Comparison of ENCODE assay signal across 18 mouse cellular contexts in the genomic region with DNA sequence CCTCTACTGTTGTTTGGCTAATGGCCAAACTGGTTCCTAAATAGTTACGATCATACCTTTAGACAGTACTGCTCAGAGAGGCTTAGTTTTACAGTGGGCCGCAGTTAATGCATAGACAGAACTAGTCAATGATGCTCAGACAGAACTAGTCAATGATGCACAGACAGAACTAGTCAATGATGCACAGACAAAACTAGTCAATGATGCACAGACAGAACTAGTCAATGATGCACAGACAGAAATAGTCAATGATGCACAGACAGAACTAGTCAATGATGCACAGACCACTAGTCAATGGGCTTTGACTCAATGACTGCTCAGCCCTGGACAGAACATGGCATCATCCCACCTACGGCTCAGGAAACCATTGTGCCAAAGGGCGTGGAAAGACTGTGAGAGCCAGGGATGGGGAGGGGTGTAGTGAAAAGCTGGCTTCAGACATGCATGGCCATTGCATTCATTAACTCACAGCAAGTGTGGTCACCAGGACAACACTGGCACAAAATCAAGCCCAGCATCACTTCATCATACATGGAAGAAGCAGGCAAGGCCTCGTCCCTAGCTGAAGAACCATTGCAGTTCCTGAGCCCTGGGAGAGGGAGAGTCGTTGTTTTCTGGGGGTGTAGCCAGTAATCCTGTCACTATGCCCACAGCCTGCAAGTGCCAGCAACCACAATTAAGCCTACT. TPM values are rescaled to one million over a fixed set of nuclear protein-coding genes. Genes with fewer than 3 reads are reported as not detected.
A peak's percentile ranks its signal among the peaks of the same experiment; 100 is the strongest.
DNase-seq lines count a peak whose midpoint lies in the region; ATAC-seq and TF ChIP-seq lines count a peak whose summit lies in the region.
"Had no signal": no experiment of that assay in that cellular context is flagged by ENCODE, and none has a peak within 500 bp of the region (broad histone marks: within the 10 kb centered on the region; RNA-seq: fewer than 3 reads in every experiment).

No protein-coding gene starts in this region.

- no peaks in the 10 kb centered on the region for H3K9me3 ChIP-seq in forebrain, embryonic 14.5 days (replicated peaks; ENCODE audit: control insufficient read depth, low read length)
- no peaks in the 10 kb centered on the region for H3K9me3 ChIP-seq in forebrain, embryonic 10.5 days
- H3K9me3 ChIP-seq: heart, embryonic 15.5 days; liver, embryonic 13.5 days; lung, embryonic 15.5 days; neural tube, embryonic 13.5 days had no signal

- no peak for TF ChIP-seq CTCF in left cerebral cortex, adult 2 months (IDR thresholded peaks at IDR 0.05)

- intact Hi-C loops in left cerebral cortex, postnatal 4 days (cut with DNase I): loop anchor here (10.0 kb wide), 1 partner anchor 275 kb away; no protein-coding TSS in a partner anchor
- intact Hi-C loops in left cerebral cortex, adult 2 months (cut with DNase I): no loop called here

- no peak overlapping the region for H3K4me3 ChIP-seq in forebrain, embryonic 14.5 days (ENCODE audit: low read depth, low read length)
- H3K4me3 ChIP-seq in forebrain, embryonic 10.5 days: no peak overlapping the region
- no peak overlapping the region for H3K4me3 ChIP-seq in left cerebral cortex, adult 2 months
- H3K4me3 ChIP-seq: erythroblast, embryonic 14.5 days; heart, embryonic 15.5 days; liver, embryonic 13.5 days; lung, embryonic 15.5 days; neural tube, embryonic 13.5 days had no signal

- no peak overlapping the region for H3K4me2 ChIP-seq in forebrain, embryonic 14.5 days (ENCODE audit: low read length)
- H3K4me2 ChIP-seq: heart, embryonic 15.5 days; liver, embryonic 13.5 days; lung, embryonic 15.5 days; neural tube, embryonic 13.5 days had no signal

- 75% methylated on average over 6 of the region's 6 CpGs for WGBS in forebrain, embryonic 14.5 days
- WGBS in forebrain, embryonic 10.5 days: 88% methylated on average over 6 of the region's 6 CpGs

- H3K27ac ChIP-seq in forebrain, embryonic 14.5 days (ENCODE audit: low read depth, low read length): no peak overlapping the region
- H3K27ac ChIP-seq in forebrain, embryonic 10.5 days: no peak overlapping the region
- no peak overlapping the region for H3K27ac ChIP-seq in left cerebral cortex, adult 2 months
- H3K27ac ChIP-seq: heart, embryonic 15.5 days; liver, embryonic 13.5 days; lung, embryonic 15.5 days; macrophage; neural tube, embryonic 13.5 days had no signal

- no peak overlapping the region for H3K9ac ChIP-seq in forebrain, embryonic 14.5 days (ENCODE audit: low read length)
- H3K9ac ChIP-seq: heart, embryonic 15.5 days; liver, embryonic 13.5 days; lung, embryonic 15.5 days; neural tube, embryonic 13.5 days had no signal

- no peaks in the 10 kb centered on the region for H3K27me3 ChIP-seq in forebrain, embryonic 14.5 days (replicated peaks; ENCODE audit: control insufficient read depth, insufficient read depth, low read length)
- no peaks in the 10 kb centered on the region for H3K27me3 ChIP-seq in forebrain, embryonic 10.5 days (ENCODE audit: poor library complexity, severe bottlenecking)
- H3K27me3 ChIP-seq: heart, embryonic 15.5 days; liver, embryonic 13.5 days; lung, embryonic 15.5 days; neural tube, embryonic 13.5 days had no signal

- peak; percentile 34; the same call in 1 of the 2 replicates for ATAC-seq in forebrain, embryonic 14.5 days

- H3K4me1 ChIP-seq in forebrain, embryonic 14.5 days (ENCODE audit: control insufficient read depth, insufficient read depth, low read length): no peaks in the 10 kb centered on the region
- H3K4me1 ChIP-seq in forebrain, embryonic 10.5 days: peaks cover 8% of the 10 kb centered on the region; the same call in 1 of the 2 replicates
- H3K4me1 ChIP-seq: lung, embryonic 15.5 days had no signal

- DNase-seq in forebrain, embryonic 14.5 days (ENCODE audit: low spot score): peak; percentile 64
- DNase-seq in forebrain, embryonic 10.5 days (ENCODE audit: extremely low spot score, low spot score): no peak
- DNase-seq in left cerebral cortex, postnatal 4 days: peak; percentile 74
- DNase-seq in left cerebral cortex, adult 2 months (ENCODE audit: extremely low spot score in 1 of 2, low spot score in 2 of 2): no peak
- DNase-seq in ES-CJ7 (ENCODE audit: low read depth, low spot score): peak; percentile 54
- DNase-seq in brain, adult 2 months (ENCODE audit: low read depth, low spot score): peak; percentile 47
- DNase-seq in heart, adult 11 months: no peak
- DNase-seq in adrenal gland, postnatal 10 days: no peak
- DNase-seq: cerebellum, adult 11 months; kidney, adult 18-20 months; kidney, postnatal 14 days; liver, embryonic 13.5 days; thymus, adult 18-20 months had no signal

- no peaks in the 10 kb centered on the region for H3K36me3 ChIP-seq in forebrain, embryonic 14.5 days (ENCODE audit: control insufficient read depth, insufficient read depth, low read length)
- no peaks in the 10 kb centered on the region for H3K36me3 ChIP-seq in forebrain, embryonic 10.5 days (replicated peaks)
- H3K36me3 ChIP-seq: heart, embryonic 15.5 days; liver, embryonic 13.5 days; lung, embryonic 15.5 days; neural tube, embryonic 13.5 days had no signal

RNA-seq across cellular contexts. Expression of a gene that starts 44.6 kb away (rescaled TPM):
- polyA plus RNA-seq in forebrain, embryonic 14.5 days (2014; fragmentation: Nextera tagmentation; extraction: Ambion mirVana): 15.6 and 20.8 TPM in 2 replicates
- 11.2 and 11.3 TPM in 2 replicates for polyA plus RNA-seq in forebrain, embryonic 10.5 days (2016; fragmentation: Nextera tagmentation; extraction: Ambion mirVana)
- total RNA-seq in left cerebral cortex, postnatal 4 days (2021): 10 to 100 TPM; 40.4 to 42.1 TPM
- 10 to 100 TPM; 54.1 to 55.2 TPM for total RNA-seq in left cerebral cortex, adult 2 months (2021)
- 10 to 100 TPM; 24.7 to 60.6 TPM for total RNA-seq in adrenal gland, postnatal 10 days (2021)

Comparison
In these comparisons a context has a peak if more than half of its experiments do, and no peak if none do; other contexts are left out.
1. DNase-seq: peak in forebrain, embryonic 14.5 days (single experiment), left cerebral cortex, postnatal 4 days (single experiment), ES-CJ7 (single experiment) and brain, adult 2 months (single experiment); none in forebrain, embryonic 10.5 days (single experiment), left cerebral cortex, adult 2 months (0 of 2), heart, adult 11 months (single experiment) and adrenal gland, postnatal 10 days (single experiment).